Mouse (Mus musculus): Measurements from ENCODE around the gene Dusp19.

Dusp19 gene

DNA sequence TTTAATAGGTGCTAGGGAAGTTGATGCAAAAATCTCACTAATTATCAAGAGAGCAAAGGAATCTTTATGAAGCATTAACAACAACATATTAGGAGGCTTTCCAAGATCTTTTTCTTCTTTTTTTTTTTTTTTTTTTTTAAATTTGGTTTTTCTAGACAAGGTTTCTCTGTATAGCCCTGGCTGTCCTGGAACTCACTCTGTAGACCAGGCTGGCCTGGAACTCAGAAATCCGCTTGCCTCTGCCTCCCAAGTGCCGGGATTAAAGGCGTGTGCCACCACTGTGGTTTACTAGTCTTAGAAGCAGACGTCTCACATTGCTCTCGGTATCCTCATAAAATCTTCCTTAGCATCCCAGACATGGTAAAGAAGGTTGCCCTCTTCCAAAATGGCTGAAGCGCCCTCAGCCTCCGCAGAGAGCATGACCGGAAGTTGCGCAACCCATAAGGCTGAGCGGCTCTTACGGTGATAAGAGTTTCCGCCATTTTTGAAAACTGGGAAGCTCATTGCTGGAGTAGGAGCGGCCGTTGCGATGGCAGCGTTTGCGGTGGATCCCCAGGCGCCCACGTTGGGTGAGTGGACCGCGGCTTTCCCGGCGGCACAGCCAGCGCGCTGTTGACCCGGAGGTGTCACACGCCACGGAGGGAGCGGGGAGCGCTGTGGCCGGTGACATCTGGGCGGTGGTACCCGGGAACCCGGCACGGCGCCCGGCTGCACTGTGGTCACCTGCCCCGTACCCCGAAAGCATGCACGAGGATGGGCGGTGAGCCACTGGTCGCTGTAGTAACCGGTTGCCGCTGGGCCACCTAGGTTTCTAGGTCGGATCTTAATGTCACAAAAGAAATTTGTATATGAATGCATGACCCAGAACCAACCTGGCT, 21.8 kb downstream of the Dusp19 start:
- DNase-seq (ENCODE audit: low read depth, low spot score), result peak; percentile 83

DNA sequence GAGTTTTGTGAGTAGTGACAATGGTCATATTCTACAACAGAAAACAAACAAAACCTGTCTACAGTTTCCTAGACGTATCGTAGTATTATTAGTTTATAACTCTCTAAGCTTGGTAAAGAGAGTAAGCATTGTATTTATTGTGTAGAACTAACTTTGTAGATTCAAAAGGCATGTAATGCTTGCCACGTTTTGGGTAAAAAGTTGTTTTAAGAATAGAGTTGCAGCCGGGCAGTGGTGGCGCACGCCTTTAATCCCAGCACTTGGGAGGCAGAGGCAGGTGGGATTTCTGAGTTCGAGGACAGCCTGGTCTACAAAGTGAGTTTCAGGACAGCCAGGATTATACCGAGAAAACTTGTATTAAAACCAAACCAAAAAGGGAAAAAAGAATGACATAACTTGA, 22.6 kb downstream of the Dusp19 start:
- DNase-seq (ENCODE audit: low read depth, low spot score), result no peak

DNA sequence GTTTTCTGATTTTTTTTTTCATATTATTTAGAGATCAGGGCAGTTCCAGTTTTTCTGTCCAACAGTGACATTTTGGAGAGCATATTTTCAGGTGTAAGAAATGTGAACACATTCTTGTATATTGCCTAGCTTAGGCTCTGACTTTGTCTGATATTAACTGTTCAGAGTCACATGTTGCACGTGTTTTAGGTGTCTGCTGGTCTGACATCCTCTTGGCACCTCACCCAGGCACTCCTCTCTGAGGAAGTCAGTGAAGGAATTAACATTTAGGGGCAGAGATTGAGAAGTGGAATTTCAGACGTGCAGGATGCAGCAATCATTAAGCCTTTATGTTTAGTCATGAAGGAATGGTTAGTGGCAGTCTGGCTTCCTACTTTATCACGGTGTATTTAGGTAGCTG, 23.0 kb downstream of the Dusp19 start:
- DNase-seq (ENCODE audit: low read depth, low spot score), result no peak

DNA sequence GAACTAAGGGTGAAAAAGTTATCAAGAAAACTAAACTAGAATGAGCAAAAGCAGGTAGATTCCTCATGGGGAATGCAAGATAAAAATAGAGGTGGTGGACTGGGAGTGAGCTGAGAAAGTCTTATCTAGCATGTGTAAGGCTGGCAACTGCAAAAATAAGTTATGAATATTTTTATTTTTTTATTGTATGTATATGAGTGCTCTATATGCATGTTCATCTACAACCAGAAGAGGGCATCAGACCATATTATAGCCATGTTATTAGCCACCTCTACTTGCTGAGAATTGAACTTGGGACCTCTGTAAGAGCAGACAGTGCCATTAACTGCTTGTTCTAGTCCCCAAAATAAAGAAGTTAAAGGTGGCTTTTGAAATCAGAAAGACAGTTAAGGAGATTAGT, 44.6 kb downstream of the Dusp19 start:
- no peak for DNase-seq (ENCODE audit: low read depth, low spot score)

DNA sequence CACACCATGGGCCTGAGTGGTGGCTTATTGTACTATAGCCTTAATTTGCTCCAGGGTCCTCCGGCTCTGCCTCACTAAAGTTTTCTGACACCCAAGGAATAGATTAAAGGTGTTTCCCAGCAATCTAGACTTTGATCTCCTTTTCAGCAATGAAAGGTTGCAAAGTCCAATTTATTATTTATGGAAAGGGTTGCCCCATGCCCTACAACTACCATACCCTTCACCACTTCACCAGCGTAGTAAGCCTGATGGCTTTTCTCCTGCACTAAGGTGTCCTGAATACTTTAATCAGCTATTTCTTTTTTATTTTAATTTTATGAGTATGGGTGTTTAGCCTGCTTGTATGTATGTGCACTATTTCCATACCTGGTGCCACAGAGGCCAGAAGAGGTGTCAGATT, 45.8 kb downstream of the Dusp19 start:
- no peak for DNase-seq (ENCODE audit: low read depth, low spot score)

DNA sequence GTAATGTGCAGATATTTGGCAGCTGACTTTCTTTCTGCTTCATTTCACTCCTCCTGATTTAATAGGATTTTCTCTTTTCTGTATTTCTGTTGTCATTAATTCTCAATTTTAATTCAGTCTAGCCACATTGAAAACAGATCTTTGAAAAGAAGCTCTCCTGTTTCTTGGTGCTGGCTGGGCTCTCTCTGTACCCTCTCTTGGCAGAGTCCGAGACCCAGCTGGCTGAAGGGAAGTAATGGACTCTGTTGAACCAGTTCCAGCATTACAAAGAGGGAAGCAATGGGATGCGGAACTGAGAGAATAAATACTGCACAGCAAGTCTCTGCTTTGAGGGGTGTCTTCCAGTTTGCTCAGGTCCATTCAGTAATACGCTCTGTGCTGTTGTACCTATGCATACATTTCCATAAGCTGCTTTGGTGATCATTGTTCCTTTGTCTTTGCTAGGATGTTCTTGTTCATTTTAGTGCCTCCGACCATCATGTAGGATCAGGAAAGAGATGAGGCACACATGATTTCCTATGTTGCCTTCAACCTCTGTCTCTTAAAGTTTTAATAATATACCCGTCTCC, 50.6 kb downstream of the Dusp19 start:
- no peak for DNase-seq (ENCODE audit: low read depth, low spot score)

DNA sequence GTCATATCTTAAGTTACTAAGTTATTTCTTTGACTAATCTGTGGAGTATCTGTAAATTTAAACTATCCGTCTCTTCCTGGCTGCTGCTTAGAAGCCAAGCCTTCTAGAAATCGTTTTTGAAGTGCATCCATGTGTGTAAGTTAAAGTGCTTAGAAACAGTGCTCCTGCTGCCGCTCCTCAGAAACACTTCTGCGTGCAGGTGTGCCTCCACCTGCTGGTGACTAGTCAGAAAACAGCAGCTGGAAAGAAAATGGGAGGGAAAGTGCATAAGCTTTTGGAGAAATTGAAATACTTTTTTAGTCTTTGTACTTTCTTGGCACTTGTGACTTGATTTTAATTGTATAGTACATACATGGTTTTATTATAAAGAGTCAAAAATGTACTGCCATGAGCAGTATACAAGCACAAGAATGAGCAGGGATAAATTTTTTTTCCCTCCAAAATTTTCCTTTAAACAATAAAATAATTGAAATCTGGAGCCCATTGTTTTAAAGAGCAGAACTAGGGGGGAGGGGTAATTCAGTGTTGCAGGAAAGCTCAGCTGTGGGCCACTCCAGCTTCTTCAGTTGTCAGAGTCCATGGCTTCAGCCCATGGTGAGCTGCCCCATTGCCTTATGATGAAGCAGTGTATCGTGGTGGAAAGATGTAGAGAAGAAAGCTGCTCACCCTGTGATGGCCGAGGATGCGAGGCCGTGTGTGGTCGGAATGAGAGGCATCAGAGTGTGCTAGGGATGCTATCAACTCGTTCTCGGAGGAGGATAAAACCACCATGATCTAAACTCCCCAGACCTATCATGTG, 53.2 kb downstream of the Dusp19 start:
- DNase-seq (ENCODE audit: low read depth, low spot score), result no peak

DNA sequence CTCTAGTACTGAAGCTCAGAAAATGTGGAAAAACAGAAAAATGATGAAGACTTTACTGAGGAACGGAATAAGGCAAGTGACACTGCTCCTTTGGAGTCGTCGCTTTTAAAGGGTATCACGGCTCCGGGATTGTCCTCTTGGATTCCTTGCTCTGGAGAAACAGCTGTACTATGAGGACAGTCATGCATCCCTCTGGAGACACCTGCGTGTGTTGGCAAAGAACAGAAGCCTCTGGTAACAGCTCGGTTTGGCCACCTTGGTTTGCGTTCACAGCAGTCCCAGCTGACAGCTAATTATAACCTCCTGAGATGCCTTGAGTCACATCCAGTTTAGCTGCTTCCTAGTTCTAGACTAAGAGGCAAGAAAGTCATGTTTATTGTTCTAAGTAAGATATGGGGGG, 62.0 kb downstream of the Dusp19 start:
- no peak for DNase-seq (ENCODE audit: low read depth, low spot score)

All from brain, embryonic 18.5 days (tissue).